Mouse (Mus musculus): ENCODE results near the gene Lpar5. TPM values are rescaled to one million over a fixed set of nuclear protein-coding genes. Genes with fewer than 3 reads are reported as not detected.

Gene Lpar5
- polyA plus RNA-seq, 1 experiment from 2014 or later = 0.69 TPM

DNA sequence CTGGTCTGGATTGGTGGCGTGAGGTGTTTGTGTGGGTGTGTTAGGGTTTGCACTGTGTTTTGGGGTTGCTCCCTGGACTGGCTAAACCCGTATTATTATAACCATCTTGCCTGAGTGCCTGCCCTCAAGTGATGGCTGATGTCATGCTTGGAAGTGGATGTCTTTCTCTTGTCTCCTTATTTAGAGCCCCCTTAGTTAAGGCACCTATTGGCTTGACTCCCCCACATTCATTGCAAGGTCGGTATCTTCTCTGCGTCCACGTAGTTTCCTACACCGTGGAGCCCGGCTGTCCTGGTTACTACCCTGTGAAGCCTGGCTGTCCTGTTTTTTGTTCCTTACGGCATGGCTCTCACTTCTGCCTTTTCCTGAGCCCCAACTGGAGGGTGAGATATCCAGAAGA, 30.2 kb downstream of the Lpar5 start:
- 38% methylated on average over 8 of the region's 8 CpGs for WGBS

DNA sequence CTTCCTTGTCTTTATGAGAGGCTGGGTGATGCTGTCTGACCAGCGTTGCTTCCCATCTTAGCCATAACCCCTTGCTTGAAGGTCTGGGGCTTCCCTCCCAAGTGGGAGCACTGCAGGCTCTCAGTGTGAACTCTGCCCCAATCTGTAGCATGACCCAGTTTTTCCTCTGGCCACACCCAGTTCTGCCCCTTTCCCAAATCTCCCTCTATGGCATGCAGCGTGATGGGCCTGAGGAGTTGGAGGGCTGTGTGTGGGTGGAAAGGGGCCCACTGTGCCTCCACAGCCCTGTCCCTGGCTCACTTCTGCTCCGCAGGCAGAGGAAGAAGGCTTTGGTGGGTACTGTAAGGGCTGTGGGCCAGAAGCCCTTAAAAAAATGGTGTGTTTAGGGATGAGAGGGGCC, 30.8 kb downstream of the Lpar5 start:
- 45% methylated on average over 3 of the region's 3 CpGs for WGBS
- Histone ChIP-seq H3K9ac (peak overlapping the region; percentile 92), H3K27me3 (no peaks in the 10 kb centered on the region), H3K4me1 (peaks cover 42% of the 10 kb centered on the region), H3K36me3 (peaks cover 53% of the 10 kb centered on the region), H3K4me2 (peak overlapping the region; percentile 93), H3K4me3 (peak overlapping the region; percentile 96), H3K9me3 (no peaks in the 10 kb centered on the region), H3K27ac (no peak overlapping the region)
- ATAC-seq (ENCODE audit: borderline replicate concordance, extremely low read depth, low FRiP score, low TSS enrichment) = no peak

More for the DNA sequence above, 30.2 kb downstream of the Lpar5 start:
- H3K4me2 ChIP-seq = peak overlapping the region; percentile 93
- peak overlapping the region; percentile 92 for H3K9ac ChIP-seq
- H3K4me1 ChIP-seq = peaks cover 42% of the 10 kb centered on the region
- H3K27ac ChIP-seq = peak overlapping the region; percentile 94; the same call in 1 of the 2 replicates
- no peak for ATAC-seq (ENCODE audit: borderline replicate concordance, extremely low read depth, low FRiP score, low TSS enrichment)
- no peaks in the 10 kb centered on the region for H3K9me3 ChIP-seq
- peak overlapping the region; percentile 96 for H3K4me3 ChIP-seq
- no peaks in the 10 kb centered on the region for H3K27me3 ChIP-seq
- H3K36me3 ChIP-seq = peaks cover 49% of the 10 kb centered on the region

DNA sequence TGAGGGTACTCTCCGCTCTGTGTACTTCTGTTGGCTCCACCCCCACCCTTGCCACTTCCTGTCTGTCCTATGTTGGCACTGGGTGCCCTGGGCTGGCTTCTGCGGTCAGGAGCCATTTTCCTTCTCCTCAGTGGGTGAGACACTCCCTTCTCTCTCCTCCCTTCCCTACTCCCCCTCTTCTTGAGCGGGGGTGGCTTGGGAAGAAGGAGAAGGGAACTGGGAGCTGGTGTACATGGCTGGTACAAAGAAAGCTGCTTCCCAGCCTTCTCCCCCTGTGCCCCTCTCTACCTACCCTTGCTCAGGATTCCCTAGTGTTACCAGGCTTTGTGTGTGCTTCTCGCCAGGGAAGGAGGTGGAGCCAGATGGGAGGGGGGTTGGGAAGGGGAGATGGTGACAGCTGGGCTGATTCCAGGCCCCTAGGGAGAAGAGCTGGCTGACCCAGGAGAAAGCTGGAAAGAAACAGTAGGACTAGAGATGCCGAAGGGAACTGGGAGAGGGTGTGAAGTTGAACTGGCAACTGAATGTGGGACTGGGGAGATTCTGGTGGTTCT, 31.8 kb downstream of the Lpar5 start:
- Histone ChIP-seq H3K27ac (peak overlapping the region; percentile 66; the same call in 1 of the 2 replicates), H3K4me2 (peak overlapping the region; percentile 93), H3K36me3 (peaks cover 63% of the 10 kb centered on the region), H3K9me3 (no peaks in the 10 kb centered on the region), H3K4me3 (peak overlapping the region; percentile 96), H3K27me3 (no peaks in the 10 kb centered on the region), H3K4me1 (peaks cover 42% of the 10 kb centered on the region), H3K9ac (peak overlapping the region; percentile 37)
- 35% methylated on average over 5 of the region's 5 CpGs for WGBS
- ATAC-seq (ENCODE audit: borderline replicate concordance, extremely low read depth, low FRiP score, low TSS enrichment) = no peak

GRCm38 (mm10) chr6:125101444-125101843, 33.7 kb downstream of the Lpar5 start:
- no peak overlapping the region for H3K4me2 ChIP-seq
- ATAC-seq (ENCODE audit: borderline replicate concordance, extremely low read depth, low FRiP score, low TSS enrichment) = no peak
- no peak overlapping the region for H3K4me3 ChIP-seq
- H3K27ac ChIP-seq = no peak overlapping the region
- H3K9ac ChIP-seq = no peak overlapping the region
- no peaks in the 10 kb centered on the region for H3K27me3 ChIP-seq
- peaks cover 33% of the 10 kb centered on the region for H3K4me1 ChIP-seq
- WGBS = 54% methylated on average over 9 of the region's 9 CpGs
- no peaks in the 10 kb centered on the region for H3K9me3 ChIP-seq
- peaks cover 83% of the 10 kb centered on the region for H3K36me3 ChIP-seq

- peaks cover 98% of the 10 kb centered on the region for H3K36me3 ChIP-seq
- WGBS = 81% methylated on average over 4 of the region's 4 CpGs
- H3K9me3 ChIP-seq = no peaks in the 10 kb centered on the region
- ATAC-seq (ENCODE audit: borderline replicate concordance, extremely low read depth, low FRiP score, low TSS enrichment) = no peak; the same call in 1 of the 2 replicates
- peaks cover 15% of the 10 kb centered on the region for H3K4me1 ChIP-seq
- no peak overlapping the region for H3K4me2 ChIP-seq
- H3K4me3 ChIP-seq = no peak overlapping the region
- H3K27me3 ChIP-seq = no peaks in the 10 kb centered on the region
- H3K27ac ChIP-seq = no peak overlapping the region
- no peak overlapping the region for H3K9ac ChIP-seq
Observed at GRCm38 (mm10) chr6:125104223-125104622, 36.5 kb downstream of the Lpar5 start.

GRCm38 (mm10) chr6:125107705-125108104, 40.0 kb downstream of the Lpar5 start:
- H3K9me3 ChIP-seq = no peaks in the 10 kb centered on the region
- H3K4me2 ChIP-seq = no peak overlapping the region
- 99% methylated on average over 2 of the region's 2 CpGs for WGBS
- no peak for ATAC-seq (ENCODE audit: borderline replicate concordance, extremely low read depth, low FRiP score, low TSS enrichment)
- H3K4me3 ChIP-seq = no peak overlapping the region
- H3K9ac ChIP-seq = no peak overlapping the region
- H3K36me3 ChIP-seq = peaks cover 98% of the 10 kb centered on the region
- no peaks in the 10 kb centered on the region for H3K27me3 ChIP-seq
- no peaks in the 10 kb centered on the region for H3K4me1 ChIP-seq
- H3K27ac ChIP-seq = no peak overlapping the region

GRCm38 (mm10) chr6:125109371-125109770, 41.7 kb downstream of the Lpar5 start:
- no peak overlapping the region for H3K4me2 ChIP-seq
- H3K27ac ChIP-seq = no peak overlapping the region
- 78% methylated on average over 14 of the region's 14 CpGs for WGBS
- H3K4me3 ChIP-seq = no peak overlapping the region
- H3K9ac ChIP-seq = no peak overlapping the region
- no peaks in the 10 kb centered on the region for H3K9me3 ChIP-seq
- H3K4me1 ChIP-seq = no peaks in the 10 kb centered on the region
- H3K27me3 ChIP-seq = no peaks in the 10 kb centered on the region
- peaks cover 100% of the 10 kb centered on the region for H3K36me3 ChIP-seq
- ATAC-seq (ENCODE audit: borderline replicate concordance, extremely low read depth, low FRiP score, low TSS enrichment) = no peak

DNA sequence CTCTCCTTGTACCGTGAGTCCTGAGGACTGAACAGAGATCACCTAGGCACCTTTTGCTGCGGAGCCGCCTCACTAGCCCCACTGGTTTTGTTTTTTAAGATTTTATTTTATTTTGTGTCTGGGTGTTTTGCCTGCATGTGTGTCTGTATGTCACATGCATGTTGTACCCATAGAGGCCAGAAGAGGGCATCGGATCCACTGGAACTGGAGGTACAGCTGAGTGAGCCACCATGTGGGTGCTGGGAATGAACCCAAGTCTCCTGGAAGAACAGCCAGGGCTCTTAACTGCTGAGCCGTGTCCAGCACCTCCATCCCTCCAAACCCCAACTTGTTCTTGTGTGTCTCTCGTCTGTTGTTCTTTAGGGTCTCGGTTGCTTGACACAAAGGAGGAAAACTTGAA, 43.2 kb downstream of the Lpar5 start:
- no peaks in the 10 kb centered on the region for H3K9me3 ChIP-seq
- no peak overlapping the region for H3K27ac ChIP-seq
- H3K36me3 ChIP-seq = peaks cover 98% of the 10 kb centered on the region
- no peaks in the 10 kb centered on the region for H3K27me3 ChIP-seq
- no peaks in the 10 kb centered on the region for H3K4me1 ChIP-seq
- no peak overlapping the region for H3K4me3 ChIP-seq
- H3K9ac ChIP-seq = no peak overlapping the region
- H3K4me2 ChIP-seq = no peak overlapping the region
- no peak for ATAC-seq (ENCODE audit: borderline replicate concordance, extremely low read depth, low FRiP score, low TSS enrichment)
- 90% methylated on average over 7 of the region's 7 CpGs for WGBS

GRCm38 (mm10) chr6:125112553-125112952, 44.8 kb downstream of the Lpar5 start:
- Histone ChIP-seq H3K9me3 (no peaks in the 10 kb centered on the region), H3K4me2 (no peak overlapping the region), H3K4me3 (no peak overlapping the region), H3K27ac (no peak overlapping the region), H3K27me3 (no peaks in the 10 kb centered on the region), H3K36me3 (peaks cover 97% of the 10 kb centered on the region), H3K9ac (no peak overlapping the region), H3K4me1 (no peaks in the 10 kb centered on the region)
- ATAC-seq (ENCODE audit: borderline replicate concordance, extremely low read depth, low FRiP score, low TSS enrichment) = no peak
- WGBS = 86% methylated on average over 11 of the region's 11 CpGs

DNA sequence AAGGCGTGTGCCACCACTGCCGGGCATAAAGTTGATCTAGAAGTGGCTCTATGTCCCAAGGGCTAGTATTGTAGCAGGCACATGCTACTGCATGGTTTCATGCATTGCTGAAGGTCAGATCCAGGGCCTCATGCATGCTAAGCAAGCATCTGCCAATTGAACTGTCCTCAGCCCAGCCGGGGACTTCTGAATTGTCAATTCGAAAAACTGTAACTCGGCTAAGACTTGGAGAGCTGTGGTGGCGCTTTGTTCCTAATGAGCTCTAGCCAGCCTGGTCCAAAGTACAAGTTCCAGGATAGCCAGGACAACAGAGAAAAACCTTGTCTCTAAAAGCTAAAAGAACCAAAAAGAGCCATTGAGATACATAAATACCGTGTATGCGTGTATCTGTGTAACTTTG, 51.7 kb downstream of the Lpar5 start:
- Histone ChIP-seq H3K36me3 (peaks cover 96% of the 10 kb centered on the region), H3K27me3 (no peaks in the 10 kb centered on the region), H3K4me2 (no peak overlapping the region), H3K9ac (no peak overlapping the region), H3K4me3 (no peak overlapping the region), H3K9me3 (no peaks in the 10 kb centered on the region), H3K4me1 (no peaks in the 10 kb centered on the region), H3K27ac (no peak overlapping the region)
- ATAC-seq (ENCODE audit: borderline replicate concordance, extremely low read depth, low FRiP score, low TSS enrichment) = no peak
- 89% methylated on average over 8 of the region's 8 CpGs for WGBS

DNA sequence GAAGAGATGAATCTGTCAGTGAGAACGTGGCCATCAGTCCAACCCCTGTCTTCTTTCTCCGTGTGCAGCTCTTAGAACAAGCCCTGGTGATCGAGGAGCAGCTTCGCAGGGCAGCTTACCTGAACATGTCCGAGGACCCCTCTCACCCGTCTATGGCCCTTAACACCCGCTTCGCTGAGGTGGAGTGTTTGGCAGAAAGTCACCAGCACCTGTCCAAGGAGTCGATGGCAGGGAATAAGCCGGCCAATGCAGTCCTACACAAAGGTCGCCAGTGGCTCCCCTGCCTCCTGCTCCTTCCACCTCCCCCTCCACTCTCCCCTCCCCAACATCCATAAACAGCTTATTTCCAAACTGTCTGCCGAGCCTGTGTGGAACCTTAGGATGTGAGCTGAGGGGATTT, 61.0 kb downstream of the Lpar5 start:
- Histone ChIP-seq H3K9me3 (no peaks in the 10 kb centered on the region), H3K4me1 (peaks cover 7% of the 10 kb centered on the region; the same call in 1 of the 2 replicates), H3K27ac (no peak overlapping the region), H3K9ac (no peak overlapping the region), H3K27me3 (no peaks in the 10 kb centered on the region), H3K4me2 (no peak overlapping the region), H3K4me3 (no peak overlapping the region), H3K36me3 (peaks cover 74% of the 10 kb centered on the region)
- WGBS = 84% methylated on average over 12 of the region's 12 CpGs
- ATAC-seq (ENCODE audit: borderline replicate concordance, extremely low read depth, low FRiP score, low TSS enrichment) = no peak

GRCm38 (mm10) chr6:125129710-125130402, 62.1 kb downstream of the Lpar5 start:
- 86% methylated on average over 20 of the region's 20 CpGs for WGBS
- H3K4me3 ChIP-seq = no peak overlapping the region
- no peak overlapping the region for H3K27ac ChIP-seq
- no peaks in the 10 kb centered on the region for H3K9me3 ChIP-seq
- no peak overlapping the region for H3K4me2 ChIP-seq
- no peaks in the 10 kb centered on the region for H3K27me3 ChIP-seq
- no peak for ATAC-seq (ENCODE audit: borderline replicate concordance, extremely low read depth, low FRiP score, low TSS enrichment)
- no peak overlapping the region for H3K9ac ChIP-seq
- H3K4me1 ChIP-seq = peaks cover 7% of the 10 kb centered on the region; the same call in 1 of the 2 replicates
- peaks cover 74% of the 10 kb centered on the region for H3K36me3 ChIP-seq
